Comparison of ENCODE assay signal across 11 mouse cellular contexts in genomic region chr13:68815704-68816477, GRCm38 (mm10).
DNase-seq lines count a peak whose midpoint lies in the region; ATAC-seq and TF ChIP-seq lines count a peak whose summit lies in the region.
"Had no signal": no experiment of that assay in that cellular context is flagged by ENCODE, and none has a peak within 500 bp of the region (broad histone marks: within the 10 kb centered on the region; RNA-seq: fewer than 3 reads in every experiment).

No protein-coding gene starts in this region.

- peak; percentile 54; the same call in 1 of the 2 replicates for ATAC-seq in hindbrain, embryonic 16.5 days
- ATAC-seq in hindbrain, embryonic 14.5 days (ENCODE audit: low FRiP score): no peak; the same call in 1 of the 2 replicates
- ATAC-seq in intestine, postnatal 0 days: no peak

- 76% methylated on average over 4 of the region's 4 CpGs for WGBS in hindbrain, embryonic 16.5 days
- 75% methylated on average over 4 of the region's 4 CpGs for WGBS in hindbrain, embryonic 14.5 days
- 72% methylated on average over 4 of the region's 4 CpGs for WGBS in intestine, postnatal 0 days

- H3K27me3 ChIP-seq in hindbrain, embryonic 16.5 days (replicated peaks; ENCODE audit: control insufficient read depth, insufficient read depth, low read length): no peaks in the 10 kb centered on the region
- no peaks in the 10 kb centered on the region for H3K27me3 ChIP-seq in hindbrain, embryonic 14.5 days (ENCODE audit: control insufficient read depth, insufficient read depth, low read length)
- H3K27me3 ChIP-seq in intestine, postnatal 0 days (replicated peaks; ENCODE audit: control insufficient read depth, insufficient read depth, low read length): no peaks in the 10 kb centered on the region
- H3K27me3 ChIP-seq: liver, embryonic 13.5 days had no signal

- H3K4me3 ChIP-seq in hindbrain, embryonic 16.5 days (ENCODE audit: low read length): no peak overlapping the region
- H3K4me3 ChIP-seq in hindbrain, embryonic 14.5 days (replicated peaks; ENCODE audit: low read length): no peak overlapping the region
- no peak overlapping the region for H3K4me3 ChIP-seq in intestine, postnatal 0 days (ENCODE audit: low read depth, low read length)
- H3K4me3 ChIP-seq: liver, embryonic 13.5 days had no signal

- H3K27ac ChIP-seq in hindbrain, embryonic 16.5 days (ENCODE audit: low read depth, low read length): no peak overlapping the region
- H3K27ac ChIP-seq in hindbrain, embryonic 14.5 days: no peak overlapping the region
- no peak overlapping the region for H3K27ac ChIP-seq in intestine, postnatal 0 days (ENCODE audit: low read depth, low read length)
- H3K27ac ChIP-seq: liver, embryonic 13.5 days had no signal

- no peaks in the 10 kb centered on the region for H3K4me1 ChIP-seq in hindbrain, embryonic 16.5 days (ENCODE audit: control insufficient read depth, insufficient read depth, low read depth, low read length)
- no peaks in the 10 kb centered on the region for H3K4me1 ChIP-seq in hindbrain, embryonic 14.5 days (replicated peaks; ENCODE audit: control insufficient read depth, insufficient read depth, low read length)
- no peaks in the 10 kb centered on the region for H3K4me1 ChIP-seq in intestine, postnatal 0 days (replicated peaks; ENCODE audit: control insufficient read depth, insufficient read depth, low read length)
- H3K4me1 ChIP-seq: liver, embryonic 13.5 days had no signal

- DNase-seq in hindbrain, embryonic 14.5 days (ENCODE audit: low spot score): no peak
- DNase-seq in frontal cortex, adult 2 months (ENCODE audit: extremely low spot score in 1 of 2, low spot score in 1 of 2): peak; percentile 89 to 95
- DNase-seq in layer of hippocampus, postnatal 10 days (ENCODE audit: low spot score in 2 of 2): peak; percentile 14 to 38
- DNase-seq in right cerebral cortex, postnatal 10 days (ENCODE audit: low spot score in 2 of 2): peak; percentile 47 to 77
- no peak for DNase-seq in cerebellum, postnatal 14 days
- DNase-seq: gastrocnemius, postnatal 36 days; liver, embryonic 13.5 days; lung, postnatal 36 days; retina, postnatal 1 day had no signal

- TF ChIP-seq CTCF in intestine, postnatal 0 days (IDR thresholded peaks at IDR 0.05; ENCODE audit: low read depth): no peak

- no peak overlapping the region for H3K9ac ChIP-seq in hindbrain, embryonic 16.5 days (ENCODE audit: low read depth, low read length)
- H3K9ac ChIP-seq in hindbrain, embryonic 14.5 days: no peak overlapping the region
- H3K9ac ChIP-seq in intestine, postnatal 0 days (ENCODE audit: low read depth, low read length): no peak overlapping the region
- H3K9ac ChIP-seq: liver, embryonic 13.5 days had no signal

- H3K9me3 ChIP-seq in hindbrain, embryonic 16.5 days (ENCODE audit: control insufficient read depth, low read length): no peaks in the 10 kb centered on the region
- H3K9me3 ChIP-seq in hindbrain, embryonic 14.5 days (ENCODE audit: control insufficient read depth, low read length): no peaks in the 10 kb centered on the region
- H3K9me3 ChIP-seq in intestine, postnatal 0 days (ENCODE audit: control insufficient read depth): no peaks in the 10 kb centered on the region

- H3K4me2 ChIP-seq in hindbrain, embryonic 16.5 days (ENCODE audit: low read length): no peak overlapping the region
- no peak overlapping the region for H3K4me2 ChIP-seq in hindbrain, embryonic 14.5 days (replicated peaks)
- H3K4me2 ChIP-seq in intestine, postnatal 0 days (replicated peaks; ENCODE audit: low read depth): no peak overlapping the region
- H3K4me2 ChIP-seq: liver, embryonic 13.5 days had no signal

- H3K36me3 ChIP-seq in hindbrain, embryonic 16.5 days (ENCODE audit: control insufficient read depth, insufficient read depth, low read length): no peaks in the 10 kb centered on the region
- no peaks in the 10 kb centered on the region for H3K36me3 ChIP-seq in hindbrain, embryonic 14.5 days (replicated peaks; ENCODE audit: control insufficient read depth, insufficient read depth)
- H3K36me3 ChIP-seq in intestine, postnatal 0 days (ENCODE audit: control insufficient read depth, insufficient read depth): no peaks in the 10 kb centered on the region
- H3K36me3 ChIP-seq: liver, embryonic 13.5 days had no signal

Comparison
In these comparisons a context has a peak if more than half of its experiments do, and no peak if none do; other contexts are left out.
1. DNase-seq: peak in frontal cortex, adult 2 months (2 of 2), layer of hippocampus, postnatal 10 days (2 of 2) and right cerebral cortex, postnatal 10 days (2 of 2); none in hindbrain, embryonic 14.5 days (single experiment) and cerebellum, postnatal 14 days (0 of 2).